Mouse (Mus musculus): ENCODE measurements around the gene Kdelc2. TPM values are rescaled to one million over a fixed set of nuclear protein-coding genes. Genes with fewer than 3 reads are reported as not detected.

Kdelc2 gene
- polyA plus RNA-seq, 1 experiment, result 1.8 TPM

- no peaks in the 10 kb centered on the region for H3K4me1 ChIP-seq (replicated peaks; ENCODE audit: control insufficient read depth, insufficient read depth, low read length)
- no peak overlapping the region for H3K27ac ChIP-seq (ENCODE audit: control insufficient read depth, insufficient read depth, low read length)
- TF ChIP-seq CTCF (IDR thresholded peaks at IDR 0.05; ENCODE audit: borderline replicate concordance, control insufficient read depth, extremely low read depth, insufficient read depth, low read length, poor library complexity), result no peak
- TF ChIP-seq POLR2A (IDR thresholded peaks at IDR 0.05; ENCODE audit: control insufficient read depth, extremely low read depth, insufficient read depth, low read length, poor library complexity), result no peak
- 94% methylated on average over 5 of the region's 5 CpGs for WGBS
- H3K36me3 ChIP-seq (ENCODE audit: control insufficient read depth, insufficient read depth, low read length), result no peaks in the 10 kb centered on the region
- H3K27me3 ChIP-seq (ENCODE audit: control insufficient read depth, insufficient read depth, low read length), result no peaks in the 10 kb centered on the region
- H3K4me3 ChIP-seq (ENCODE audit: control insufficient read depth, insufficient read depth, low read length), result no peak overlapping the region
- no peak for DNase-seq
Measured at GRCm38 (mm10) chr9:53353161-53353560, 30.7 kb upstream of the Kdelc2 start.

DNA sequence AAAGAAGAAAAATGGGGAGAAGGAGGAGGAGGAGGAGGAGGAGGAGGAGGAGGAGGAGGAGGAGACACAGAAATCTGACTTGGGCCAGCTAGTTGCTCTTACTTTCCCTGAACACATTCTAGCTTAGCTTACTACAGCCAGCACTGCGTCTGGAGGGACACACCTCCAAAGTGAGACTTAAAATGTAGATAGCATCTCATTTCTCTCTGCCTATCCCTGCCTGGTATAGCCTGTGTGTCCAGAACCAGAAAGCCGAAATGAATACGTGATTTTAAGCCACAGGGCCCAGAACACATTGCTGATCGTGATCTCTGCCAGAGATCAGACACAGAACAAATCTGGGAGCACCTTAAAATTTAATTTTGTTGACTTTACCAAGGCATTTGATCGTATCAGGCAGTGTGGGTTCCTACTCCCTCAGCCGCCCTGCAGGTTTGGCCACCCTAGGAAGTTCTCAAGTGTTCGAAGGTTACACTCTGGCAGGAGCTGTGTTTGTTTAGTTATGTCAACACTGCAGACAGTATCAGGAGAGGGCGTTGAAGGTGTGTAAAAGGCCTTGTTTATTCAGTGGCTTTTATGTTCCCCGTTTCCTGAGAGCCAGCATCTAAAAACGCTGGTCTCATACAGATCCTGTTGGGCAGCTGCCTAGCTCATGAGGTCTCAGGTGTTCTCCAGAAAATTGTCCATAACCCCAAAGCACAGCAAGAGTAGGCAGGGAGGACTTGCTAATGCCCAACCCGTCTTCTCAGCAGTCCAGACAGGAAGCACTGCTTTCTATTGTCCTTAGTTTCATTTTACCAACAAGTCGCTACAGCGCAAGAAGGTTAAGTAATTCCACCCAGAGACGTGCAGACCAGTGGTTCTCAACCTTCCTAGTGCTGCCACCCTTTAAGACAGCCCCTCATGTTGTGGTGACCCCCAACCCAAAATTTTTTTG, 27.3 kb upstream of the Kdelc2 start:
- TF ChIP-seq CTCF (IDR thresholded peaks at IDR 0.05; ENCODE audit: borderline replicate concordance, control insufficient read depth, extremely low read depth, insufficient read depth, low read length, poor library complexity) (no peak), POLR2A (IDR thresholded peaks at IDR 0.05; ENCODE audit: control insufficient read depth, extremely low read depth, insufficient read depth, low read length, poor library complexity) (no peak)
- Histone ChIP-seq H3K4me3 (ENCODE audit: control insufficient read depth, insufficient read depth, low read length) (no peak overlapping the region), H3K27ac (ENCODE audit: control insufficient read depth, insufficient read depth, low read length) (no peak overlapping the region), H3K27me3 (ENCODE audit: control insufficient read depth, insufficient read depth, low read length) (no peaks in the 10 kb centered on the region), H3K4me1 (replicated peaks; ENCODE audit: control insufficient read depth, insufficient read depth, low read length) (no peaks in the 10 kb centered on the region), H3K36me3 (ENCODE audit: control insufficient read depth, insufficient read depth, low read length) (no peaks in the 10 kb centered on the region)
- DNase-seq, result no peak
- WGBS, result 52% methylated on average over 14 of the region's 14 CpGs

DNA sequence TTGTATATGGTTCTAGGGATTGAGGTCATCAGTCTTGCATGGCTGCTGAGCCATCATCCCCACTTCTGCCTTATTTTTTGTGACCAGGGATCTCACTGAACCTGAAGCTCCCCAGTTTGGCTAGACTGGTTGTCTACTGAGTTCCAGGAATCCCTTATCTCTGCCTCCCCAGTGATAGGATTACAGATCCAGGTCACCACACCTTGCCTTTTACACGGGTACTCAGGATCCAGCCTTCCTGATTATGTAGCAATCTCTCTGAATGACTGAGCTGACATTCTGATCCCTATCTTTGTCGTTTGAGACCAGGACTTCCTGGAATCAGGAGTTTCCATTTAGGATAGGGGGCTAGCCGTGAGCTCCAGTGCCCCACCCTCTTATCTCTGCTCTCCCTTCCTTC, 12.5 kb upstream of the Kdelc2 start:
- DNase-seq, result no peak
- 77% methylated on average over 3 of the region's 3 CpGs for WGBS
- H3K4me3 ChIP-seq (ENCODE audit: control insufficient read depth, insufficient read depth, low read length), result no peak overlapping the region
- H3K27ac ChIP-seq (ENCODE audit: control insufficient read depth, insufficient read depth, low read length), result no peak overlapping the region
- TF ChIP-seq POLR2A (IDR thresholded peaks at IDR 0.05; ENCODE audit: control insufficient read depth, extremely low read depth, insufficient read depth, low read length, poor library complexity) (no peak), CTCF (IDR thresholded peaks at IDR 0.05; ENCODE audit: borderline replicate concordance, control insufficient read depth, extremely low read depth, insufficient read depth, low read length, poor library complexity) (no peak)
- no peaks in the 10 kb centered on the region for H3K27me3 ChIP-seq (ENCODE audit: control insufficient read depth, insufficient read depth, low read length)
- H3K4me1 ChIP-seq (replicated peaks; ENCODE audit: control insufficient read depth, insufficient read depth, low read length), result no peaks in the 10 kb centered on the region
- H3K36me3 ChIP-seq (ENCODE audit: control insufficient read depth, insufficient read depth, low read length), result no peaks in the 10 kb centered on the region

DNA sequence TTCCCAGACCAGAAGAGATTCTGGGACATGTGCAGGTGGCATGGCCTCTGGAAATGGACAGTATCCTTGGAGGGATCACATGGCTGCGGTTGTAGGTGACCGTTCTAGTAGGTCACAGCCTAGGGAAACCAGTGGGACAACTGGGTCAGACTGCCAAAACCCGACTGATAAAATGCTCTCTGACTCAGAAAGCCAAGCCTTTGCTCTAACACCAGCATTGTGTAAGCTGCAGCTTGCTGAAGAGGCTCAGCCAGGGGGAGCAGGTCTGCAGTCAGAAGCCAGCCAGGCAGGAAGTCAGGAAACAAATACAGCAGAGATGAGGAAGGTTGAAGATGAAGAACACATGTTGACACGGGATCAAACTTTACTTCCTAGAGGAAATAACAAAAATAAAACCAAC, 7.9 kb upstream of the Kdelc2 start:
- TF ChIP-seq CTCF (IDR thresholded peaks at IDR 0.05; ENCODE audit: borderline replicate concordance, control insufficient read depth, extremely low read depth, insufficient read depth, low read length, poor library complexity) (no peak), POLR2A (IDR thresholded peaks at IDR 0.05; ENCODE audit: control insufficient read depth, extremely low read depth, insufficient read depth, low read length, poor library complexity) (no peak)
- H3K4me3 ChIP-seq (ENCODE audit: control insufficient read depth, insufficient read depth, low read length), result no peak overlapping the region
- no peaks in the 10 kb centered on the region for H3K4me1 ChIP-seq (replicated peaks; ENCODE audit: control insufficient read depth, insufficient read depth, low read length)
- H3K27ac ChIP-seq (ENCODE audit: control insufficient read depth, insufficient read depth, low read length), result no peak overlapping the region
- H3K27me3 ChIP-seq (ENCODE audit: control insufficient read depth, insufficient read depth, low read length), result no peaks in the 10 kb centered on the region
- DNase-seq, result no peak
- WGBS, result 55% methylated on average over 4 of the region's 4 CpGs
- H3K36me3 ChIP-seq (ENCODE audit: control insufficient read depth, insufficient read depth, low read length), result no peaks in the 10 kb centered on the region

DNA sequence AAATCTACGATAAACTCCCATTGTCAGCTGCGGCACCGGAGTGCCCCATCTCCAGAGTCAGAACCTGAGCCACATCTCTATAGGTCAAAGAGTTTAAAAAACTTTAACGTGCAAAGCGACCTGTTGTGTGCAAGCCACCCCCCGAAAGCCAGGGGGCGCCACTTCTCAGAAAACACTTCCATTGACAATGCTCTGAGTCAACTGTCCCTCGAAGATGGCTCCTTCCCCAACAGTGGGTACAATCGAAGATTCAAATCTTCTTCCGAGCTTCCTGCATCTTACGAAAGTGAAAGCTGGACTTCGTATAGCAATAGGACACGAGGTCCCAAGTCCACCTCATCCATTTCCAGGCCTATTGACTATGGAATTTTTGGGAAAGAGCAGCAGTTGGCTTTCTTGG, 7.0 kb upstream of the Kdelc2 start:
- WGBS, result 93% methylated on average over 13 of the region's 13 CpGs

DNA sequence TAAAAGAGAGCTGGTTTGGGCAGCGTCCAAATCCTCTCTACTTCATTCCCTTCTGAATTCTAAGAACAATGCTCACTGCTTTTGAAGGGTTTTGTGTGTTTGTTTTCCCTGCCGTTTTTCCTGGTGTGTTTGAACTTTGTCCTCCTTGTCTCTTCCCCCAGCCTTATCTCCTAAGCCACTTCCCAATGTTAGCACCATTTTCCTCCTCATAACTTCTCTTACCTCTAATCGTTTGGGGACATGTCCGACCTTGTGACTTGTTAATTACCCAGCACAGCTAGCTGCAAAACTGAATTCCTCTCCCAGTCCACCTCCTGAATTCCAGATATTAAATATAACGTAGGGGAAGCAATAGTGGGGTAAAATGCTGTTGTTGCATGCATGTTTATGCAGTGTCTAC, 6.2 kb upstream of the Kdelc2 start:
- 80% methylated on average over 5 of the region's 5 CpGs for WGBS
- Histone ChIP-seq H3K27ac (ENCODE audit: control insufficient read depth, insufficient read depth, low read length) (no peak overlapping the region), H3K36me3 (ENCODE audit: control insufficient read depth, insufficient read depth, low read length) (no peaks in the 10 kb centered on the region), H3K4me1 (replicated peaks; ENCODE audit: control insufficient read depth, insufficient read depth, low read length) (no peaks in the 10 kb centered on the region), H3K4me3 (ENCODE audit: control insufficient read depth, insufficient read depth, low read length) (no peak overlapping the region), H3K27me3 (ENCODE audit: control insufficient read depth, insufficient read depth, low read length) (no peaks in the 10 kb centered on the region)
- TF ChIP-seq CTCF (IDR thresholded peaks at IDR 0.05; ENCODE audit: borderline replicate concordance, control insufficient read depth, extremely low read depth, insufficient read depth, low read length, poor library complexity) (no peak), POLR2A (IDR thresholded peaks at IDR 0.05; ENCODE audit: control insufficient read depth, extremely low read depth, insufficient read depth, low read length, poor library complexity) (no peak)
- DNase-seq, result no peak

More for the DNA sequence above, 7.0 kb upstream of the Kdelc2 start:
- no peak overlapping the region for H3K27ac ChIP-seq (ENCODE audit: control insufficient read depth, insufficient read depth, low read length)
- no peaks in the 10 kb centered on the region for H3K4me1 ChIP-seq (replicated peaks; ENCODE audit: control insufficient read depth, insufficient read depth, low read length)
- no peaks in the 10 kb centered on the region for H3K27me3 ChIP-seq (ENCODE audit: control insufficient read depth, insufficient read depth, low read length)
- TF ChIP-seq CTCF (IDR thresholded peaks at IDR 0.05; ENCODE audit: borderline replicate concordance, control insufficient read depth, extremely low read depth, insufficient read depth, low read length, poor library complexity), result peak; percentile 60; the same call in 1 of the 2 replicates
- no peak for TF ChIP-seq POLR2A (IDR thresholded peaks at IDR 0.05; ENCODE audit: control insufficient read depth, extremely low read depth, insufficient read depth, low read length, poor library complexity)
- peak; percentile 41 for DNase-seq
- no peaks in the 10 kb centered on the region for H3K36me3 ChIP-seq (ENCODE audit: control insufficient read depth, insufficient read depth, low read length)
- no peak overlapping the region for H3K4me3 ChIP-seq (ENCODE audit: control insufficient read depth, insufficient read depth, low read length)
